Mouse (Mus musculus): ENCODE measurements around the gene Ntm. TPM values are rescaled to one million over a fixed set of nuclear protein-coding genes. Genes with fewer than 3 reads are reported as not detected.

The Ntm gene
- polyA plus RNA-seq, 1 experiment from 2014 or later: 51.8 TPM

DNA sequence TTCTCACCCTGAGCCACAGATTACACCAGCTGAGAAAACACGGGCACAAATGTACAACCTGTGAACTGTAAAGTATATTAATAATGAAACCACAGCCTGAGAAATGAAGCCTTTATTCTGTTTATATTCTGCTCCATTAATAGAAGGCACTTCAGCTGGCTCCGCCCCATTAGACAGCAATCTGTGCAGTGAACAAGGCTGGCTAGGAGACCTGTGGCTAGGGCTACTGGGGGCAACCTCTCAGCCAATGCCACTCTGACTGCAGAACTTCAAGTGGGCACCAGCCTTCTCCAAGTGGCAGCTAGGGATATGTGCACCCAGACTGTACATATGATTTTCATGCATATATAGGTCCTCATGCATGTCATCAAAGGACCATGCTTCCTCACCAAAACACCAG, 887.7 kb downstream of the Ntm start:
- no peak overlapping the region for H3K27ac ChIP-seq (ENCODE audit: poor library complexity, severe bottlenecking)
- H3K4me3 ChIP-seq: no peak overlapping the region
- no peaks in the 10 kb centered on the region for H3K27me3 ChIP-seq (replicated peaks)
- 0 out of 2 replicates have a peak, but pooled peaks cover 1% of the 10 kb centered on the region for H3K4me1 ChIP-seq (replicated peaks)
- H3K36me3 ChIP-seq: no peaks in the 10 kb centered on the region
- ATAC-seq (ENCODE audit: insufficient number of reproducible peaks, low FRiP score): no peak
- no peak overlapping the region for H3K4me2 ChIP-seq
- H3K9ac ChIP-seq: no peak overlapping the region
- H3K9me3 ChIP-seq (replicated peaks): no peaks in the 10 kb centered on the region
- 83% methylated on average over 2 of the region's 2 CpGs for WGBS

DNA sequence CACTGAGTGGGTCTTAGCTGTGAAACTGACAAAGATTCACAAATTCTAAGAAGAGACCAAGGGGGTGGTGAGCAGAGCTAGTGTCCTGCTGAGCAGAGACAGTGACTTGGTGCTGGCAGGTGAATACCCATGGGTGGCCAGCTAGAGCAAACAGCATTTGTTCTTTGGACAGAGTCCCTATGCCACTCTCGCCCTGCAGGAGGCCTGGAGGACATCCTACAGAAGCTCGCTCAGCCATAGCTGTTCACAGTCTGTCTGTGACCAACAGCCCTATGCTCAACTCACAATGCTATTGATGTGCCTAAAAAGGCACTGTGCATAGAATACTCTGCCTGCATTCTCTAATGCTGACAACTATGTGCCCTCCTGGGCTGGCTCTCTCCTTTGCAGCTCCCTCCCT, 888.4 kb downstream of the Ntm start:
- Histone ChIP-seq H3K9me3 (replicated peaks) (no peaks in the 10 kb centered on the region), H3K27ac (ENCODE audit: poor library complexity, severe bottlenecking) (no peak overlapping the region), H3K4me3 (no peak overlapping the region), H3K9ac (no peak overlapping the region), H3K27me3 (replicated peaks) (no peaks in the 10 kb centered on the region), H3K4me2 (no peak overlapping the region), H3K4me1 (replicated peaks) (0 out of 2 replicates have a peak, but pooled peaks cover 8% of the 10 kb centered on the region), H3K36me3 (no peaks in the 10 kb centered on the region)
- ATAC-seq (ENCODE audit: insufficient number of reproducible peaks, low FRiP score): no peak
- 86% methylated on average over 2 of the region's 2 CpGs for WGBS

DNA sequence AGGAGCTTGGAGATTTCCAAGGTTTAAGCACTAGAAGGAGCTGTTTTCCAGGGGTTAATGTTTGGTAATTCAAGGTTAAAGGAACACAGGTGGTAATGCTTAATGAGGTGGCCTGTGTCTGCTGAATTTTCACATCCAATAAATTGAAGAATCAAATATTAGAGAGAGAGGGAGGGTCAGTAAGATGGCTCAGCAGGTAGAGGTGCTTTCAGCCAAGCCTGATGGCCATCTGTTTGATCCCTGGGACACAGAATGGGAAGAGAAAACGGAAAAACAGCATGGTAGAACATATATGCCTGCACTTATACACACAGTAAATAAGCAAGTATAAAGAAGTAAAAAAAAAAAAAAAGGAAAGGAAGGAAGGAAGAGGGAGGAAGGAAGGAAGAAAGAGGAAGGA, 890.9 kb downstream of the Ntm start:
- no peak overlapping the region for H3K9ac ChIP-seq
- no peaks in the 10 kb centered on the region for H3K36me3 ChIP-seq
- no peak overlapping the region for H3K4me3 ChIP-seq
- H3K4me2 ChIP-seq: no peak overlapping the region
- no peaks in the 10 kb centered on the region for H3K27me3 ChIP-seq (replicated peaks)
- ATAC-seq (ENCODE audit: insufficient number of reproducible peaks, low FRiP score): no peak
- WGBS: 45% methylated on average over 1 of the region's 1 CpGs
- no peak overlapping the region for H3K27ac ChIP-seq (ENCODE audit: poor library complexity, severe bottlenecking)
- H3K9me3 ChIP-seq (replicated peaks): no peaks in the 10 kb centered on the region
- H3K4me1 ChIP-seq (replicated peaks): 0 out of 2 replicates have a peak, but pooled peaks cover 8% of the 10 kb centered on the region

DNA sequence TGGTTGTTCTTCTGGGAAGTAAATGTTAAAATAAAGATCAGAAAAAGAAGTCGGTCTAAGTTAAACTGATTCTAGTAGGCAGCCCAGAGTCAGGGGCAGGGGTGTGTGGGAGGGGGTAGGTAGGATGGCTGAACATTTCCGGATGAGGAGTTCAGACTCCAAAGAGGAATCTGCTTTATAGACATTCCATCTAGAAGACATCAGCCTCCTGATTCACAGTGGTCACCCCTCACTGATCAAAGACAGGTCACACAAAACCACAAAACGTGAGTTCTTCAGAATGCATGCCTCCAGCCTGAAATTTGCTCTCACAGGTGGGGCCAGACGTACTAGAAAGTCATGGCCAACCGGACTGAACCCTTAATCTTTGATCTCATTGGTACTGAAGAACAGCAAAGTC, 895.4 kb downstream of the Ntm start:
- Histone ChIP-seq H3K4me1 (replicated peaks) (0 out of 2 replicates have a peak, but pooled peaks cover 8% of the 10 kb centered on the region), H3K9me3 (replicated peaks) (no peaks in the 10 kb centered on the region), H3K36me3 (no peaks in the 10 kb centered on the region), H3K4me2 (no peak overlapping the region), H3K4me3 (no peak overlapping the region), H3K27ac (ENCODE audit: poor library complexity, severe bottlenecking) (no peak overlapping the region), H3K9ac (no peak overlapping the region), H3K27me3 (replicated peaks) (no peaks in the 10 kb centered on the region)
- WGBS: 74% methylated on average over 5 of the region's 5 CpGs
- no peak for ATAC-seq (ENCODE audit: insufficient number of reproducible peaks, low FRiP score)

DNA sequence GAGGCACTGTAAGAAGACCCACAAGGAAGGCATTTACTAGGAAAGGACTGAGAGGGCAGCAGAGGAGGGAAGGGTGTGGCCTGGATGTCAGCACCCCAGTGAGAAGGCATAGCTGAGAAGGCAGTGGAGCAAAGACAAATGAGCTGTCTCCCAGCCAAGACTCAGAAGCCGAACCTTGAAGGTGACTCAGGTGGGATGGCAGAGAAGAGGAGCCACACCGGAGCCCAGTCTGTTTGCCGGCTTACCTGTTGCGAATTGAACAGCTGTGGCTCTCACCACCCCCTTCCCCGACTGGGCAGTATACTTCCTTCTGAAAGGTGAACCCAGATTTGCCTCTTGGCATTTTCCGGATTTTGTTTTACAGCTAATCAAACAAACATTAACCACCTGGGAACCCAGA, 902.6 kb downstream of the Ntm start:
- no peaks in the 10 kb centered on the region for H3K4me1 ChIP-seq (replicated peaks)
- H3K9ac ChIP-seq: no peak overlapping the region
- no peak overlapping the region for H3K4me3 ChIP-seq
- ATAC-seq (ENCODE audit: insufficient number of reproducible peaks, low FRiP score): no peak
- H3K27ac ChIP-seq (ENCODE audit: poor library complexity, severe bottlenecking): no peak overlapping the region
- H3K4me2 ChIP-seq: no peak overlapping the region
- H3K36me3 ChIP-seq: no peaks in the 10 kb centered on the region
- 64% methylated on average over 6 of the region's 6 CpGs for WGBS
- H3K27me3 ChIP-seq (replicated peaks): no peaks in the 10 kb centered on the region
- no peaks in the 10 kb centered on the region for H3K9me3 ChIP-seq (replicated peaks)

DNA sequence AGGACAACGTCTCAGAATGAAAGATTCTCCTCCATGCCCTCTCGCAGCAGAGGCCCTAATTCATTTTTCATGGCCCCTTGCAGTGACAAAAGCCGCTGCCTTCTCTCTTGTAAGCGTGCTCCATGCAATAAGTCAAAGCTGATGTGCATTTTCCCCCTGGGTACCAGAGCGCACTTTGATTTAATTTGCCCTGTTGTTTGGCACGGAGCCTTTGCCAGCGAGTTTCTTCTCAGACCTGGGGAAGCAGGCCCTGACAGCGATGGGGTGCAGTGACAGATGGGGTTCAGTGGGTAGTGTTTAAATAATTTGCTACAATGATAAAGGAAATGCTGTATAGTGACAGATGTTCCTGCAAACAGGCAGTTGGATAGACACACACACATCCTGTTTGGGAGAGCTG, 904.1 kb downstream of the Ntm start:
- Histone ChIP-seq H3K27me3 (replicated peaks) (no peaks in the 10 kb centered on the region), H3K9ac (no peak overlapping the region), H3K4me2 (no peak overlapping the region), H3K36me3 (no peaks in the 10 kb centered on the region), H3K4me3 (no peak overlapping the region), H3K9me3 (replicated peaks) (no peaks in the 10 kb centered on the region), H3K27ac (ENCODE audit: poor library complexity, severe bottlenecking) (no peak overlapping the region), H3K4me1 (replicated peaks) (no peaks in the 10 kb centered on the region)
- WGBS: 82% methylated on average over 8 of the region's 8 CpGs
- ATAC-seq (ENCODE audit: insufficient number of reproducible peaks, low FRiP score): no peak

DNA sequence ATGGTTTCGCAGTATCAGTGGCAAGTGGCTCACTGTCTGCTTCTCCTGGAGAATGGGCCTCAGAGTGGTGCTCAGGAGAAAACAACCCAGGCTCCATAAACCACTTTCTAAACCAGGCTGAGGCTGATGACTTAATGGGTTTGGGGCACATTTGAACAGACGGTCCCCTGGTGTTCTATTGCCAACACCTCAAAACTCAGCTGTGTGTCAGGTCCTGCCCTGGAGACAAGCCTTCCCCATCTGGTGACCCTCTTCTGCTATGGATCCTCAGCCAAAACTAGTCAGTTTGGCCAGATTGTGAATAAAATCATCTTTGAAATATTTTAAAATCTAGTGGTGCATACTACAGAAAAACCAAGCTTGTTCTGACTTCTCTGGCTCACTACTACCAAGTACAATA, 907.3 kb downstream of the Ntm start:
- H3K4me1 ChIP-seq (replicated peaks): no peaks in the 10 kb centered on the region
- H3K4me2 ChIP-seq: no peak overlapping the region
- no peaks in the 10 kb centered on the region for H3K9me3 ChIP-seq (replicated peaks)
- no peaks in the 10 kb centered on the region for H3K36me3 ChIP-seq
- ATAC-seq (ENCODE audit: insufficient number of reproducible peaks, low FRiP score): no peak
- H3K27me3 ChIP-seq (replicated peaks): no peaks in the 10 kb centered on the region
- no peak overlapping the region for H3K9ac ChIP-seq
- WGBS: 69% methylated on average over 2 of the region's 2 CpGs
- no peak overlapping the region for H3K4me3 ChIP-seq
- no peak overlapping the region for H3K27ac ChIP-seq (ENCODE audit: poor library complexity, severe bottlenecking)

DNA sequence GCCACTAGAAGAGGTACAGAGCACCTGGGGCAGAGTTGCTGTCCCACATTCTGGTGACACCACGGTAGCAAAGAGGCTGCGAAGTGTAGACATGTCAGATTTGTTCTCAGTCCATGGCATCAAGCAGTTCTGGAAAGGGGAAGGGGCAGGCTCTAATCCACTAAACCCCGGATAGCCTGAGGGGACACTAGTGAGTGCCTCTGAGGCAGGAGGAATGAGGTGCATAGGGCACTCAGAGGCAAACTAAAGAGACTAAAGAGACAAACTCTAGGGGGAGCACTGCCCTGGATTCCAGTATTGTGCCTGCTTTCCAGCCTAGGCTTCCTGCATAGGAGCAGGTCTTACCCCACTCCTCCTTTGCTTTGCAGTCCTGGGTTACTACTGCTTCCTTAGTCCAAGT, 926.5 kb downstream of the Ntm start:
- Histone ChIP-seq H3K27me3 (replicated peaks) (no peaks in the 10 kb centered on the region), H3K9me3 (replicated peaks) (no peaks in the 10 kb centered on the region), H3K4me3 (no peak overlapping the region), H3K9ac (no peak overlapping the region), H3K36me3 (no peaks in the 10 kb centered on the region), H3K4me1 (replicated peaks) (peaks cover 8% of the 10 kb centered on the region), H3K27ac (ENCODE audit: poor library complexity, severe bottlenecking) (no peak overlapping the region), H3K4me2 (no peak overlapping the region)
- WGBS: 30% methylated on average over 3 of the region's 3 CpGs
- ATAC-seq (ENCODE audit: insufficient number of reproducible peaks, low FRiP score): no peak

DNA sequence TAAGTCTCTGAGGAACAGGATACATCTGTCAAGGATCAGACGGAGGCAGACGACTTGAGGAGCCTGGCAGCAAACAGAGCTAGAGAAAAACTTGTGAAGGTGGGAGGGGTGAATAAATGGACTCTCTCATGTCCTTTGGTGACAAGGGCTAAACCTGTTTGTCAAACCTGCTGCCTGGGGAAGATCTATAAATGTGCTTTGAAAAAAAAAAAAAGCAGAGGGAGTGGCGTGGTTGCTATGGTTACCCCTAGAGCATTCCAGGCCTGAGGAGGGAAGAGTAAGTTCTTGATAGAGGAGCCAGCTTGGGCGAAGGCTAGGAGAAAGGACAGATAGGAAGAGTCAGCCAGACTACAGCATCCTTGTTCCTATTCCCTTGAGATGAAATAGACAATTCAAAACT, 926.9 kb downstream of the Ntm start:
- H3K36me3 ChIP-seq: no peaks in the 10 kb centered on the region
- no peaks in the 10 kb centered on the region for H3K27me3 ChIP-seq (replicated peaks)
- no peak overlapping the region for H3K9ac ChIP-seq
- H3K4me2 ChIP-seq: no peak overlapping the region
- no peaks in the 10 kb centered on the region for H3K9me3 ChIP-seq (replicated peaks)
- WGBS: 13% methylated on average over 4 of the region's 4 CpGs
- no peak overlapping the region for H3K4me3 ChIP-seq
- H3K27ac ChIP-seq (ENCODE audit: poor library complexity, severe bottlenecking): no peak overlapping the region
- H3K4me1 ChIP-seq (replicated peaks): peaks cover 8% of the 10 kb centered on the region
- no peak for ATAC-seq (ENCODE audit: insufficient number of reproducible peaks, low FRiP score)

DNA sequence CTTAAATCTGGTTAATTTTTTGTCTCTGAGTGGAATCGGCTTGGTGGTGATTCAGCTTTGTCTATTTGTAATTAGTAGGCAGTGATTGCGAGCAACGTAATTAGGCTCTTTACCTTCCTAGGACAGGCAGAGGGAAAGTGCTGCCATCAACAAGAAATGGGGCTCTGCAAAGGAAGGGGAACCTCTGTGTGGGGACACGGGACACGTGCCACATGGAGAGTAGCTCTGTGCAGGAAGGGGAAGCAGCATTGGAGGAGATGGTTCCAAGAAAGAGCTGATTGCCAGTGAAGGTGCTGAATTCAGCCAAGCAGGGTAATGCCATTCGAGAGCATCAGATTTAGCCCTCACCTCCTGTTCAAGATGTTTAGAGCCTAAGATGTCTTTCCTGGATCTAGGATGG, 936.5 kb downstream of the Ntm start:
- peak overlapping the region; percentile 38; the same call in 1 of the 2 replicates for H3K27ac ChIP-seq (ENCODE audit: poor library complexity, severe bottlenecking)
- H3K4me1 ChIP-seq (replicated peaks): peaks cover 33% of the 10 kb centered on the region
- ATAC-seq (ENCODE audit: insufficient number of reproducible peaks, low FRiP score): no peak
- no peak overlapping the region for H3K9ac ChIP-seq
- no peak overlapping the region for H3K4me2 ChIP-seq
- WGBS: 85% methylated on average over 6 of the region's 6 CpGs
- H3K4me3 ChIP-seq: no peak overlapping the region
- no peaks in the 10 kb centered on the region for H3K9me3 ChIP-seq (replicated peaks)
- no peaks in the 10 kb centered on the region for H3K27me3 ChIP-seq (replicated peaks)
- no peaks in the 10 kb centered on the region for H3K36me3 ChIP-seq

DNA sequence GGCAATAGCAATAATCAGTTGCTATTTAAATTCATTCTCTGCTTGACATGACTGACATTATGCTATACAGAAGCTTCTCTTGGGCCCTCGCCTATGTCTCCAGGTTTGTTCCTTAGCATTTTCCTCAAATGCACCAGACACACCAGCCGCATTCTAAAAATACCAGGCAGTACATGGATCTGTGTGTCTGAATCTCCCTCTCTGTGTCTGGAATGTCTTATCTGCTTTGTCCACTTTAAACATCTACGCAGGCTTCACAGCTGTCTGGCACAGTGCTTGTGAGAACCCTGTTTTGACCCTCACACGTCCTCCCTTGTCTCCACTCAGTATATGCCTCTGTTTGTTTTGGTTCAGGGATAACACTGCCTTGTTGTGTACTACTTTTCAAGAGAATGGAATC, 937.3 kb downstream of the Ntm start:
- Histone ChIP-seq H3K36me3 (no peaks in the 10 kb centered on the region), H3K4me1 (replicated peaks) (peaks cover 33% of the 10 kb centered on the region), H3K27ac (ENCODE audit: poor library complexity, severe bottlenecking) (peak overlapping the region; percentile 34; the same call in 1 of the 2 replicates), H3K27me3 (replicated peaks) (no peaks in the 10 kb centered on the region), H3K9ac (no peak overlapping the region), H3K4me2 (no peak overlapping the region), H3K9me3 (replicated peaks) (no peaks in the 10 kb centered on the region), H3K4me3 (no peak overlapping the region)
- WGBS: 19% methylated on average over 4 of the region's 4 CpGs
- ATAC-seq (ENCODE audit: insufficient number of reproducible peaks, low FRiP score): peak; percentile 53; the same call in 1 of the 2 replicates

DNA sequence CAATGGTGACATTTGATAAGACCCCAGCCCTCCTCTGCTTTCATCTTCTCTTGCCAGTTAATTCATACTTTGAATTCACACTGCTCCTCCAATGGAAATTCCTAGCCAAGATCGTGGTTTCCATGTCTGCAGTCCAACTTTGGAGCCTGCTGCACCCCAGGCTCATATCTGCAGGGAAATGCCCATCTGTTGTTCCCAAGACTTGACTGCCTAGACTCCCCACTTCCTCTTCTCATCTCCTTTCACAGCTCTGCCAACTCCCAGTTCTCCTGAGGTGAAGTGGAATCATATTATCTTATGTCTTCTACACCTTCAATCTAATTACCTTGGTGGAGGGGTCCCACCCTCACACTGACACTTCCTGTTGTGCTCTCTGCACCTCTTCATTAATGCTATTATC, 937.8 kb downstream of the Ntm start:
- H3K9me3 ChIP-seq (replicated peaks): no peaks in the 10 kb centered on the region
- H3K36me3 ChIP-seq: no peaks in the 10 kb centered on the region
- H3K4me3 ChIP-seq: no peak overlapping the region
- no peaks in the 10 kb centered on the region for H3K27me3 ChIP-seq (replicated peaks)
- no peak overlapping the region for H3K4me2 ChIP-seq
- H3K9ac ChIP-seq: no peak overlapping the region
- peaks cover 33% of the 10 kb centered on the region for H3K4me1 ChIP-seq (replicated peaks)
- H3K27ac ChIP-seq (ENCODE audit: poor library complexity, severe bottlenecking): 0 out of 2 replicates have a peak overlapping the region, but pooled peaks have one; percentile 31
- 41% methylated on average over 1 of the region's 1 CpGs for WGBS
- ATAC-seq (ENCODE audit: insufficient number of reproducible peaks, low FRiP score): no peak
